Mouse (Mus musculus) ES-E14 (cell line): ENCODE data around the gene Ppp1r10. TPM values are rescaled to one million over a fixed set of nuclear protein-coding genes. Genes with fewer than 3 reads are reported as not detected.

ENCODE experiments used
- DNase-seq: peaks from one replicate; pipeline ENCODE4 v3.0.0-alpha.2; 2013; ENCODE audit warnings: low read depth, low spot score
- H3K27ac ChIP-seq: 2 replicates; pipeline ENCODE4 v1.5.1; 2012; ENCODE audit warnings: low read depth, mild to moderate bottlenecking, low read length, moderate library complexity, mixed read lengths; ENCODE audit not compliant: poor library complexity, insufficient read depth, severe bottlenecking
- H3K36me3 ChIP-seq: 2 replicates; pipeline ENCODE4 v1.6.1; 2012; ENCODE audit warnings: mild to moderate bottlenecking, low read length, moderate library complexity, mixed read lengths; ENCODE audit not compliant: control insufficient read depth, poor library complexity, insufficient read depth, severe bottlenecking
- H3K4me1 ChIP-seq, 2 experiments: fragments of 150-350 bp in 1 of 2; sonication (generic) in 1 of 2; 2 replicates each; pipeline ENCODE4 v1.6.1; 2012; ENCODE audit warnings: low read length in 2 of 2, mild to moderate bottlenecking in 1 of 2, mixed read lengths in 1 of 2; ENCODE audit not compliant: control insufficient read depth in 2 of 2, insufficient read depth in 2 of 2, poor library complexity in 1 of 2
- H3K4me3 ChIP-seq, 2 experiments: fragments of 150-350 bp in 1 of 2; sonication (generic) in 1 of 2; 2 replicates each; pipeline ENCODE4 v1.5.1; 2012; ENCODE audit warnings: low read length in 2 of 2, low read depth in 1 of 2, mild to moderate bottlenecking in 1 of 2, mixed read lengths in 1 of 2; ENCODE audit not compliant: insufficient read depth in 1 of 2, poor library complexity in 1 of 2, severe bottlenecking in 1 of 2
- H3K9ac ChIP-seq: 2 replicates; pipeline ENCODE4 v1.6.1; 2012; ENCODE audit warnings: low read depth, mild to moderate bottlenecking, low read length, mixed read lengths; ENCODE audit not compliant: poor library complexity, insufficient read depth, severe bottlenecking
- H3K9me3 ChIP-seq: fragments of 150-350 bp; sonication (generic); 2 replicates; pipeline ENCODE4 v1.6.1; 2012; ENCODE audit warnings: low read depth, mild to moderate bottlenecking, low read length; ENCODE audit not compliant: control insufficient read depth, insufficient read depth
- CHD2 ChIP-seq: IDR thresholded peaks from 2 replicates; pipeline ENCODE4 v1.6.1; 2014; ENCODE audit warnings: mild to moderate bottlenecking, low read depth, low read length, inconsistent platforms
- HCFC1 ChIP-seq: IDR thresholded peaks from 2 replicates; pipeline ENCODE4 v1.6.1; 2012; ENCODE audit warnings: low read length, inconsistent platforms, borderline replicate concordance; ENCODE audit not compliant: insufficient read depth
- MAFK ChIP-seq: IDR thresholded peaks from 2 replicates; pipeline ENCODE4 v1.6.1; 2014; ENCODE audit warnings: mild to moderate bottlenecking, low read depth, low read length, inconsistent platforms; ENCODE audit not compliant: insufficient read depth
- ZC3H11A ChIP-seq: IDR thresholded peaks from 2 replicates; pipeline ENCODE4 v1.6.1; 2012; ENCODE audit warnings: low read depth, mild to moderate bottlenecking, inconsistent platforms, low read length, borderline replicate concordance
- ZNF384 ChIP-seq: IDR thresholded peaks from 2 replicates; pipeline ENCODE4 v1.6.1; 2012; ENCODE audit warnings: low read depth, low read length, inconsistent platforms
- in situ Hi-C, 2 experiments: fragments of 600-800 bp; cut with MboI; formaldehyde crosslinking; loops; one replicate each; pipeline ENCODE4 v1.15.1; 2025; ENCODE audit warnings: low sequenced_read_pairs in 2 of 2, inconsistent platforms in 1 of 2; ENCODE audit not compliant: unreplicated experiment in 2 of 2
- total RNA-seq: library from RNA; depleted of rRNA; stranded (reverse); fragments of 300-350 nt; gene quantifications from 2 replicates; pipeline ENCODE4 v1.2.3, GENCODE M21; 2012; rRNA removed

Ppp1r10 gene
- total RNA-seq, 1 experiment, result 64.8 TPM

GRCm38 (mm10) chr17:35978811-35979400 lies 62.7 kb downstream of the Ppp1r10 start:
- no peaks in the 10 kb centered on the region for H3K9me3 ChIP-seq
- peak overlapping the region; percentile 88 for H3K9ac ChIP-seq
- H3K36me3 ChIP-seq, result peaks cover 26% of the 10 kb centered on the region
- in situ Hi-C loops, result loop anchor here in 1 of 2 experiments (25.0 kb wide), 1 partner anchor 133 kb away; the partner anchor contains the start of gene Gm19684
- TF ChIP-seq ZNF384, result no peak
- no peak for TF ChIP-seq CHD2
- TF ChIP-seq MAFK, result no peak
- no peak for TF ChIP-seq ZC3H11A
- no peak for TF ChIP-seq HCFC1
- H3K4me3 ChIP-seq, result peak overlapping the region; percentile 91 to 93
- DNase-seq, result peak; percentile 57
- peaks cover 0 to 13% of the 10 kb centered on the region in 2 experiments; a peak in 2 of 4 replicates for H3K4me1 ChIP-seq
- peak overlapping the region; percentile 89 for H3K27ac ChIP-seq

DNA sequence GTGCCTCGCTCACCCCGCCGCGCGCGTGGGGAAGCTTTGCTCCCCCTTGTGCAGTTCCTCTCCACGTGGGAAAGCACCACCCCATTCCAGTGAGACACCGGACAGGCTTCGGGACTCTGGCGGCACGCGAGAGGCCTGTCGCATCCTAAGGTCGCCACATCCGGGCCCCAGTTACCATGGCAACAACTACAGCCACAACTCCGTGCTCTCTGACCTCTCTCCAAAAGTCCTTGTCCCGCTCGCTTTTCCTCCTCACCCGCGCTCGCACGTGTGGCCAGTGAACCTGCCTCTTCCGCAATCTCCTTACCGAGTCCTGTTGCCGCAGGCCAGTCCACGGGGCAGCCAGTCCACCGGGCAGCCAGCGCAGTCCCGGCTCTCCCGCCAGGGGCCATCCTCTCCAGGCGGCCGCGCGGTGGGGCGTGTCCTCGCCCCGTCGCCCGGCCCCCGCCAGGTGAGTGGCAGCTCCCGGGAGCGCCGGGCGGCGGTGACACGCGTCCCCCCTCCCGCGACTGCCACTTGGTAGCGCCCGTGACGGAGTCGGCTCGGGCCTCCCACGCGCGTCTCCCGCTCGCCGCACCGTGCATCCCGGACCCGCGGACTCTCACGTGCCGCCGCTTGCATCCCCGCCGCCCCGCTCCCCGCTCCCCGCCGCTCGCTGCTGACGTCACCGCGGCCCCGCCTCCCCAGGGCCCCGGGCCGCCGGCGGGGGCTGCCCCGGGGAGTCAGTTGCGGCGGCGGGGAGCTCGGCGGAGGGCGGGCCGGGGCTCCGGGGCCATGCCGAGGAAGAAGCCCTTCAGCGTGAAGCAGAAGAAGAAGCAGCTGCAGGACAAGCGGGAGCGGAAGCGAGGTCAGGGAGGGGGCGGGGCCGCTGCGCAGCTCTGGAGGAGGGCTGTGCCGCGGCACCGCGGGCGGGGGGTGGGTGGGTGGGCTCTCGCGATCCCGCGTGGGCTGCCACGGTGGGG lies 63.4 kb downstream of the Ppp1r10 start, which contains the start of the genes Gnl1 and Prr3:
TSS of gene Gnl1 (plus strand) at position 451 of the 962 bp plus-strand sequence.
TSS of gene Prr3 (minus strand) at position 836 of the 962 bp plus-strand sequence.
- H3K36me3 ChIP-seq, result peaks cover 23% of the 10 kb centered on the region
- no peaks in the 10 kb centered on the region for H3K9me3 ChIP-seq
- peak; percentile 67; the same call in 1 of the 2 replicates for TF ChIP-seq HCFC1
- no peak for TF ChIP-seq CHD2
- peak within 1 kb of the TSS; percentile 88 for H3K9ac ChIP-seq
- DNase-seq, result peak; percentile 91
- in situ Hi-C loops, result loop anchor here in 1 of 2 experiments (25.0 kb wide), 1 partner anchor 133 kb away; the partner anchor contains the start of gene Gm19684
- H3K4me3 ChIP-seq, result peak within 1 kb of the TSS; percentile 91 to 93
- peaks cover 0 to 13% of the 10 kb centered on the region in 2 experiments; a peak in 2 of 4 replicates for H3K4me1 ChIP-seq
- H3K27ac ChIP-seq, result peak within 1 kb of the TSS; percentile 89

GRCm38 (mm10) chr17:35980363-35980754 lies 64.1 kb downstream of the Ppp1r10 start:
- Histone ChIP-seq H3K36me3 (peaks cover 23% of the 10 kb centered on the region), H3K9ac (peak overlapping the region; percentile 82), H3K4me3 (peak overlapping the region; percentile 91 to 93), H3K9me3 (no peaks in the 10 kb centered on the region), H3K27ac (peak overlapping the region; percentile 89; the same call in 1 of the 2 replicates), H3K4me1 (peaks cover 0 to 13% of the 10 kb centered on the region in 2 experiments; a peak in 2 of 4 replicates)
- in situ Hi-C loops, result loop anchor here in 1 of 2 experiments (25.0 kb wide), 1 partner anchor 132 kb away; the partner anchor contains the start of gene Gm19684
- TF ChIP-seq HCFC1 (no peak), CHD2 (no peak), ZC3H11A (no peak), ZNF384 (no peak), MAFK (no peak)
- DNase-seq, result no peak

DNA sequence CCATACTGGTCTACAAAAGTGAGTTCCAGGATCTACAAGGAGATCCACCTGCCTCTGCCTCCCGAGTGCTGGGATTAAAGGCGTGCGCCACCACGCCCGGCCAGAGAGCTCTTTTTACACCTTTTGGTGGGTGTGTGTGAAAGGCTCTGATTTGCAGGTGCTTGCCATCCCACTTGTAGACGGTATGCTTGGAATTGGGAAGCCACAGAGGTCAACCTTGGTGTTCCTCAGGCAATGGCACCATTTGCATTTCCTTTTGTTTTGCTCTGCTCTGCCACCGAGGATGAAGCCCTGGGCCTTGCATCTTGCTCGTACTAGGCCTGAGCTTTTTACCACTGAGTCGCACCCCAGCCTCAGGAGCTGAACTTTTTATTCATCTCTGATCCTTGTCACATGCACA lies 65.5 kb downstream of the Ppp1r10 start:
- Histone ChIP-seq H3K36me3 (peaks cover 29% of the 10 kb centered on the region), H3K9ac (no peak overlapping the region), H3K4me1 (peaks cover 0 to 16% of the 10 kb centered on the region in 2 experiments; a peak in 2 of 4 replicates), H3K4me3 (no peak overlapping the region), H3K9me3 (no peaks in the 10 kb centered on the region), H3K27ac (no peak overlapping the region)
- in situ Hi-C loops, result loop anchor here in 1 of 2 experiments (25.0 kb wide), 1 partner anchor 131 kb away; the partner anchor contains the start of gene Gm19684
- no peak for DNase-seq
- no peak for TF ChIP-seq CHD2
- no peak for TF ChIP-seq ZNF384
- TF ChIP-seq ZC3H11A, result no peak
- no peak for TF ChIP-seq MAFK
- no peak for TF ChIP-seq HCFC1

Other genes starting within 250 kb of the Ppp1r10 start
- gene Vars2, start 248.8 kb upstream of the Ppp1r10 start, total RNA-seq, result 58.5 and 90.3 TPM in 2 replicates
- 75.3 and 83.0 TPM in 2 replicates for gene Gtf2h4, start 242.7 kb upstream of the Ppp1r10 start, total RNA-seq
- 46.0 and 78.8 TPM in 2 replicates for gene Ddr1, start 211.8 kb upstream of the Ppp1r10 start, total RNA-seq
- gene Ier3, start 94.8 kb upstream of the Ppp1r10 start, total RNA-seq, result 29.3 and 32.3 TPM in 2 replicates
- gene Flot1, start 93.2 kb upstream of the Ppp1r10 start, total RNA-seq, result 31.6 and 34.6 TPM in 2 replicates
- 1,077 and 1,157 TPM in 2 replicates for gene Tubb5, start 78.1 kb upstream of the Ppp1r10 start, total RNA-seq
- gene Mdc1, start 74.9 kb upstream of the Ppp1r10 start, total RNA-seq, result 23.8 and 31.7 TPM in 2 replicates
- 24.7 and 43.0 TPM in 2 replicates for gene Nrm, start 55.1 kb upstream of the Ppp1r10 start, total RNA-seq
- gene Ppp1r18, start 50.8 kb upstream of the Ppp1r10 start, total RNA-seq, result 23.2 and 29.9 TPM in 2 replicates
- gene Dhx16, start 36.6 kb upstream of the Ppp1r10 start, total RNA-seq, result 202 and 391 TPM in 2 replicates
- 13.6 and 15.8 TPM in 2 replicates for gene 2310061I04Rik, start 19.0 kb upstream of the Ppp1r10 start, total RNA-seq
- gene Atat1, start 6.4 kb upstream of the Ppp1r10 start, total RNA-seq, result 12.5 and 12.9 TPM in 2 replicates
- 189 and 226 TPM in 2 replicates for gene Mrps18b, start within 50 bp of the Ppp1r10 start, total RNA-seq
- gene Abcf1, start 53.3 kb downstream of the Ppp1r10 start, total RNA-seq, result 115 and 117 TPM in 2 replicates
- gene Gnl1, start 63.4 kb downstream of the Ppp1r10 start, total RNA-seq, result 51.6 and 64.1 TPM in 2 replicates
- gene Prr3, start 63.8 kb downstream of the Ppp1r10 start, total RNA-seq, result 13.8 and 17.0 TPM in 2 replicates
- gene H2-T24, start 104.1 kb downstream of the Ppp1r10 start, total RNA-seq, result not detected in 2 replicates
- 0.67 and 0.95 TPM in 2 replicates for gene H2-T23, start 116.4 kb downstream of the Ppp1r10 start, total RNA-seq
- 2.7 and 5.8 TPM in 2 replicates for gene H2-T22, start 126.3 kb downstream of the Ppp1r10 start, total RNA-seq
- gene Gm6034, start 126.5 kb downstream of the Ppp1r10 start, total RNA-seq, result 0.18 and 0.21 TPM in 2 replicates
- 0.37 and 0.54 TPM in 2 replicates for gene Gm11127, start 141.9 kb downstream of the Ppp1r10 start, total RNA-seq
- gene Gm19684, start 205.2 kb downstream of the Ppp1r10 start, total RNA-seq, result not detected in 2 replicates
- 0.63 TPM in 1 of 2 replicates, not detected in the other for gene Gm7030, start 213.0 kb downstream of the Ppp1r10 start, total RNA-seq